Mouse (Mus musculus) heart, adult 18-20 months (tissue): ENCODE data around the gene BC005537. TPM values are rescaled to one million over a fixed set of nuclear protein-coding genes. Genes with fewer than 3 reads are reported as not detected.
"Not testable (repeated sequence)": the region's sequence is repeated elsewhere in the genome, so short reads cannot be mapped to it uniquely, and the experiment has no call there.

Experiments used
- DNase-seq, 2 experiments: peaks; one replicate each; pipeline ENCODE4 v3.0.0; 2021 to 2022; ENCODE audit warnings: mixed read lengths in 1 of 2
- long read RNA-seq, 2 experiments: library from polyadenylated mRNA; stranded (forward); transcript quantifications; one replicate each; pipeline ENCODE4 v2.0.0; 2021
- total RNA-seq, 2 experiments: library from RNA; stranded (reverse); gene quantifications; 2 replicates each; pipeline ENCODE4 v1.2.3; 2021

BC005537 gene
- total RNA-seq = 100 to 1,000 TPM; 132 to 137 TPM
- long read RNA-seq, experiment 1, full-length matches to known transcripts = 12 of 16 reads
- long read RNA-seq, experiment 1, partial matches to known transcripts = 0 of 16 reads
- long read RNA-seq, experiment 1, other reads (novel, unspliced or antisense) = 4 of 16 reads
- long read RNA-seq, experiment 2, full-length matches to known transcripts = 10 of 15 reads
- long read RNA-seq, experiment 2, partial matches to known transcripts = 0 of 15 reads
- long read RNA-seq, experiment 2, other reads (novel, unspliced or antisense) = 5 of 15 reads

DNA sequence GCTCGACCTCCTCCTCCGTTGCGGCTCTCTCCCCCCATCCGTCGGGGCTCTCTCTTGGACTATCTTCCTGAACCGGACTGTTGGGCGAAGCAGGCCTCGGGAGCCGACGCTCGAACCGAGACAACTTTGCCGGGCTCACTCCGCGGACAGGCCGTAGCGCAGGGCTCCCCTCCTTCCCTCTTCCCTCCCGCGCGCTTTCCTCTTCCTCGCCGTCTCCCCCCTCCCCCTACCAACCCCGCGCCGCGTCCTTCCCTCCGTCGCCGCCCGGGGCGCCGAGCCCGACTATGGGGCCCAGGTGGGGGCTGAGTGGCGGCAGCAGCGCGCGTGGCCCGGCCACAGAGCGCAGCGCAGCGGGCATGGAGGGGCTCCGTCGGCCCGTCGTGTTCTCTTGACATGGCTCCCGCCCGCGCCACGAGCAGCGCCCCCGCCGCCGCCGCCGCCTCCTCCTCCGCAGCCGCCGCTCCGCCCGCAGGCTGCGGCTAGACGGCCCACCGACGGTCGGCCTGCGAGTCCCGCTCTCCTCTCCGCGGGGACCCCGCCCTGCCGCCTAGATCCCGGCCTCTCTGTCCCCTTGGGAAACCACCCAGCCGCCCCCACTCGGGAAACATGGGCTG is at the start of gene BC005537:
TSS of gene BC005537 (plus strand) at position 350 of the 614 bp plus-strand sequence.
- DNase-seq = peak; percentile 47 to 53

DNA sequence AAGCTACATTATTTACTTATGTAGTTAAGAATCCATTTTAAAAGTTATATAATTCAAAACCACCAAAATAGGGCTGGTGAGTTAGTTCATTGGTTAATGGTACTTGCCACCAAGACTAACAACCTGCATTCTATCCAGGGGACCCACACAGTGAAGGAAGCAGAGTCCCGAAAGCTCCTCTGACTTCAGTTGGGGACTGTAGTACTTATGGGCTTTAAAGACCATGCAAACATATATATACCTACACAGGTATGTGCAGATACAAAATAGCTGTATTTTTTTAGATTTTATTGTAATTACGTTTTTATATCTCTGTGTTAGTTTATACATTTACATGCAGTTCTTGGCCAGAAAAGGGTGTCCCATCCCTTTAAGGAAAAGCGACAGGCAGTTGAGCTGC is 44.7 kb upstream of the BC005537 start:
- no peak for DNase-seq

- no peak for DNase-seq
Measured at GRCm38 (mm10) chr13:24757820-24758564, 43.5 kb upstream of the BC005537 start.

DNA sequence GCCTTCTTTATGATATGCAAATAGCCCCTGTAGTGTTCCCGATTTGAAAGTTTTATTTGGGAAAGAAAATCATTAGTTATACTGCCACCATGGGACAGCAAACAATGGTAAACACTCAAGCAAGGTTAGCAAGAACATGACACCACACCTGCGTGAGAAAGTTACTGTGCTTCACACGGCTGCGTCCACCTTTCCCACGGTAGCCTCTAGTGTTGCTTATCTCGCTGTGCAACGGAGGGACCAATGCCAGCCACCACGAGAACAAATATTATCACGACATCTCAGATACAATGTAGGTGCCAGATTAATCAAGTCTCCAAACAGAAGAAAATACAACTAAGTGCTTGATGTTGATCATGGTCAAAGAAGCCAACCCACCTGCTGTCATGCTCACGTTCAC is 42.0 kb upstream of the BC005537 start:
- DNase-seq = no peak

DNA sequence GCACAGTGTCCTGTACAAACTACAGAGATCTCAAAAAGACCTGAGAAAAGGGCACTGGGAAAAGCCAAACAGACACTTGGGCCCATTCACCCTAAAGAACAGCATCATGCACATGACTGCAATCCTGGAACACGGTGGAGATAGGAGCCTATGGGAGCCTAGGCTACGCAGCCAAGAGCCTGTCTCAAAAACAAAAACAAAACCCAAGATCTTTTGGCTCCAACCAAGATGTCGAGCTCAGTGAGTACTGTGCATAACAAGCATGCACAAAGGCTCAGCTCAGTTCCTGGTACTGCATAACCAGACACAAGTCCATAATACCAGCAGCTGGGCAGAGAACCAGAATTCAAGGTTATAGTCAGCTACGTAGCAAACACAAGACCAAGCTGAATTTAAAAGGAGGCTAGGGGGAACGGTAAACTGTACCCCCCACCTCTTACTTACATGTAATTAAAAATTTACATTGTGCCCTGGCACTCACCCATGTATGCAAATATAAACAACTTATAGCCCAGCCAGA is 41.0 kb upstream of the BC005537 start:
- DNase-seq = peak; percentile 47 to 54

DNA sequence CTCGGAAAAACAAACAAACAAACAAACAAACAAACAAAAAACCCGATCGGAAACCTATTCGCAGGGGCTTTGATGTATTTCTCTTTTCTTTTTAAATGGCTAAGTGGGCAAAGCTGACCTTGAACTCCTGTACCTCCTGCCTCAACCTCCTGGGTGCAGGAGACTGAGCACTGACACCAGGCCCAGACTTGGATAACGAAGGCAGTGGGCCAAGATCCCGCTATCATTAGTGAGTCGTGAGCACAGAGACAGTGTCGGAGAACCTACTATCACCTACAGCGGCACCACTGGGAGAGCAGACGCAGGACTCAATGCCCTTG is 40.4 kb upstream of the BC005537 start:
- DNase-seq = no peak

DNA sequence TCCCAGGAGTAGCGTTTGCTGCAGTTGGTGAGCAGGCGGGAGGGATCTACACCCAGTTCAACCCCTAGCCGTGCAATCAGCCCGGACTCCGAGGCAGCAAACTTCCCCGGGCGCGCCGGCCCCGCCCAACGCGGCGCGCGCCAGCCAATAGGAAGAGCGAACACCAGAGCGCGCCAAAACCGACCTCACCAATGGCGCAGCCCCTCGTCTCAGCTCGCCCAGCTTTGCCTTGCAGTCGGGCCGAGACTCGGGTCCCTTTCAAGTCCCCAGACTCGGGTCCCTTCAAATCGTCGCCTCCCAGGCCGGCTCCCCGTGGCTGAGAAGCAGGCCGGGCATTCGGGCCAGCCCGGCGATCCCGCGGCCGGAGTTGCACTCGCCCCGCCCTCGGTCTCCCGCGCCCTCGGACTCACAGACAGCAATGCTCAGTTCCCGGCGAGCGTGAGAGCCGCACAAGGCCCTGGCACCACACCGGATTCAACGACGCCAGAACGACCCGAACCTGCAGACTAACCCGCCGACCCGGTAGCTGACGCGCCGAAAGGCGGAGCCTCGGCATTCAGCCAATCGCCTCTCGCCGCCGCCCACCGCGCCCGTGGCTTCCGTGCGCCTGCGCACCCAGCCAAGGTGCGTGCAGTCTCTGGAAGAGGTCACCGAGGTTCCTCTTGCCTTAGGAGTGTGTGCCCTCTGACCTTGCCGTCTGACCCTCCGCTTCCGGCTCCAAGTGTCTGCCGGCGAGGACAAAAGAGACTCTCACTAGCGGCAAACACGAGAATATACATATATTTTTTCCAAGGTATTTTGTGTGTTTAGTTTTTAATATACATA is 39.8 kb upstream of the BC005537 start, which contains the start of gene Gmnn:
TSS of gene Gmnn (minus strand) at position 521 of the 825 bp plus-strand sequence.
- peak; percentile 91 to 94 for DNase-seq

- DNase-seq = no peak
Measured at GRCm38 (mm10) chr13:24762254-24762653, 39.2 kb upstream of the BC005537 start.

GRCm38 (mm10) chr13:24767809-24768208 is 33.6 kb upstream of the BC005537 start:
- DNase-seq = not testable (repeated sequence)

DNA sequence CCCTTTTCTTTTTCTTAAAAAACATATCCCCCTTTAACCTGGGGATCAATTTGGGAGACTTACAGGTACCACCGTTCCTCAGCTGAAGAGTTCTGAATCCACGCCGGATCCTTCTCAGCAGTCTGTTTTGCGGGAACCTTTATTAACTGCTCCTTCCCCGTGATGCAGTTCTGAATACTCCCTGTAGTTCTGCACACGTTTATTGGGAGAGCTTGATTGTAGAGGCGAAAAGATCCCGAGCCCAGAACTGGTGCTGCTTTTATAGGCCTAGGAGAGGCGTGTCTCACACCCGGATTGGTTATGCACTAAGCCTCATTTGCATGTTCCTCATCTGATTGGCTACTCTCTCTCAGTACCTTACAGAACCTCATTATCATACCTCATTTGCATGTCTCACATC is 30.0 kb upstream of the BC005537 start:
- not testable (repeated sequence) for DNase-seq

DNA sequence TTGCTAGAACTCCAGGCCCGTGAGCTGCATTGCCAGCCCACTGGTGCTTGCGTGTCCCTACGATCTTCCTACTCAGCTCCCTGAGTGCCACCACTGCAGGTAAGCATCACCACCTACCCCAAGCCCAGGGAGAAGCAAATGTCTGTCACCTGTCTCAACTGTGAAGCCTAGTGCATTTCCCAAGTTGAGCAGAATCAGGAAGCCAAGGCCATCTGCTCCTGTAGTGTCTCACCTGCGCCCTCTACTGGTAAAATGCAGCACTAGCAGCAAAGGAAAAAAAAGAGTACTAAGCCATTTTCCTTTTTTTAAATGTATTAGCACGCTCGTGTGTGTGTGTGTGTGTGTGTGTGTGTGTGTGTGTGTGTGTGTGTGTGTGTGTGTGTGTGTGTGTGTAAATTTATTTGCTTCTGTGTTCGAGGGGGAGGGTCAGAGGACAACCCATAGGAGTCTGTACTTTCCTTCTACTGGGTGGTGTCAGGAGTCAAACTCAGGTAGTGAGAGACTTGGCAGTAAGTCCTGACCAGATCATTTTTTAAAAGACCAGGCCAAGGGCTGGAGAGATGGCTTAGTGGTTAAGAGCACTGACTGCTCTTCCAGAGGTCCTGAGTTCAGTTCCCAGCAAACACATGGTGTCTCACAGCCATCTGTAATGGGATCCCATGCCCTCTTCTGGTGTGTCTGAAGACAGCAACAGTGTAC is 25.2 kb upstream of the BC005537 start:
- DNase-seq = peak; percentile 52 to 74

- no peak for DNase-seq
Measured at GRCm38 (mm10) chr13:24778026-24778425, 23.4 kb upstream of the BC005537 start.

DNA sequence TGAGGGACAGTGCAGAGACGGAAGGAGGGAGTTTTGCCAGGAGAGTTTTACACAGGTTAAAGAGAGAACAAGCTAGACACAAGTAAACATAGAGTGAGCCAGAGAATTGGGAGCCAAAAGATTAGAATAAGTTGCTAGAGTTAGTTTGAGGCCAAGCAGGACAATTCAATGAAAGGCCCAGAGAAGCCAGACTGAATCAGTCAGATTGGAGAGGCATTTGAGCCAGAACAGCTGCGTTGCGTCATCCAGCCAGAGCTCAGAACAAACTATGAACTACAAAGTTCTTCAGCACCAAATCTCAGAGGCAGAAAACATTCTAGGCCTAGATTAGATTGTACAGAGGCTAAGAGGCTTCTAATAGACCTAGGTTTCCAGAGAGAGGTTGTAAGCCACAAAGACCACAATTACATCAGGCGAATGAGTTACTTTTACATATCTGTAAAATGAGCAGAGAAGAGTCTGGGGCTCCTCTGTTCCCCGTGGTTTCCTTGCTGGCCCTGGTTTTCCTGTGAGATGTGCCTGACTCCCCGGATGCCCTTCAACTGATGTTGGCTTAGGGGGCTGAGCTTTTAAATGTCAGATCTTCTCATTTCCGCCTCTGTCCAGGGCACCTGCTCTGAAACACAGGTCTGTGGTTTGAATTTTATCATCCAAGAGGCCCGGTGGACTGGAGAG is 22.6 kb upstream of the BC005537 start:
- DNase-seq = peak; percentile 24 to 46

GRCm38 (mm10) chr13:24781916-24782315 is 19.5 kb upstream of the BC005537 start:
- no peak for DNase-seq

- peak; percentile 56 to 68 for DNase-seq
Measured at GRCm38 (mm10) chr13:24786014-24786490, 15.4 kb upstream of the BC005537 start.

- no peak for DNase-seq
Measured at GRCm38 (mm10) chr13:24787477-24787876, 14.0 kb upstream of the BC005537 start.

- peak; percentile 68 to 85 for DNase-seq
Measured at GRCm38 (mm10) chr13:24791349-24791748, 10.1 kb upstream of the BC005537 start.

- peak in 1 of 2 experiments; percentile 69 for DNase-seq
Measured at GRCm38 (mm10) chr13:24792411-24793045, 8.9 kb upstream of the BC005537 start.

- no peak for DNase-seq
Measured at GRCm38 (mm10) chr13:24798686-24799085, 2.8 kb upstream of the BC005537 start.

DNA sequence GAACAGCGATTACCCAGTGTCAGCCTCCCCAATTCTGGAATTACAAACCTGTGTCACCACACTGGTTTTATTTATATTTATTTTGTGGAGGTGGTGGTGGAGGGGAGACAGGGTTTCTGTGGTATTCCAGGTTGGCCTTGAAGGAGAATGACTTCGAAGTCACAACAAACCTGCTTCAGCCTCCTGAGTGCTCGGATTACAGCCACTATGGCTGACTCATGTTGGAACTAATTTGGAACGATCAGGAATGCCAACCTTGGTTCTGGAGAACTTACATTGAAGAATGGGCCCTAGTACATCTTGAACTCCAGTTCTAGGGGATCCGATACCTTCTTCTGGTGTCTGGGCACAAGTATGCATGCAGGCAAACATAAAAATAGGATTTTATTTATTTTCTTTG is 2.1 kb upstream of the BC005537 start:
- DNase-seq = peak in 1 of 2 experiments; percentile 46
